Mouse (Mus musculus): Measurements from ENCODE around the gene Als2cr12. TPM values are rescaled to one million over a fixed set of nuclear protein-coding genes. Genes with fewer than 3 reads are reported as not detected.

The Als2cr12 gene
- polyA plus RNA-seq, 1 experiment = 0.16 TPM

DNA sequence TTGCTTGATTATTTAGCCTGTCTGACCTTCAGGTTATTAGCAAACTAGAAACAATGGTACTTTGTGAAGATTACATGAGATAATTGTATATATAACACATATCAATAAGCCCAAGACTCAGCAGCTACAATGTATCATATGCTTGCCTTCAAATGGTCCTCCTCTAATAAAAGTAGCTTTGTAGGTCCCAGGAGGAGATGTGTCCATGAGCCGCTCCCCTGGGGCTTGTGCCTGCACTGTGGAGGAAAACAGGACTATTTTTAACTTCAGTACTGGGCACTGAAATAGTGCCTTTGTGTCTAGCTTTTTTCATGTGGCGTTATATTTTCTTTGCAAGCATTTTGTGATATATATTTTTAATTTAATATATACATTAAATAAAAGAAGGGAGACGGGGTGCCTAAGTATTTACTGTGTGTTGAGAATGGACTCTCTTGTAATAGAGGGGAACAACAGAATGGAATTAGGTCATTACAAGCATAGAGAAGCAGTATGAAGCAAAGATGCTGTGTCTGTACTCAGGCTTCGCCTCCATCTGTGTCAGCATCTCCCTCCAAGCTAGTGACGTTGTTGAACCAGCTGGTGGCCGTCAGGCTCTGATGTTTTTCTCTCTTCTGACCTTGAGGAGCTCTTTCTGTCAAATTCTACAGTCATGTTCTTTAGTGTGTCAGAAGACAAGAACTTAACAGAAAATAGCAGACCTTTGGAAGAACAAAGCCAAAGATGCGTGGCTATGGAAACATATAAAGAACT lies 73.6 kb downstream of the Als2cr12 start:
- DNase-seq = no peak
- 91% methylated on average over 7 of the region's 7 CpGs for WGBS
- Histone ChIP-seq H3K36me3 (ENCODE audit: control insufficient read depth, insufficient read depth, low read length) (no peaks in the 10 kb centered on the region), H3K27ac (ENCODE audit: control insufficient read depth, insufficient read depth, low read length) (no peak overlapping the region), H3K4me1 (replicated peaks; ENCODE audit: control insufficient read depth, insufficient read depth, low read length) (no peaks in the 10 kb centered on the region), H3K4me3 (ENCODE audit: control insufficient read depth, insufficient read depth, low read length) (no peak overlapping the region), H3K27me3 (ENCODE audit: control insufficient read depth, insufficient read depth, low read length) (no peaks in the 10 kb centered on the region)
- TF ChIP-seq CTCF (IDR thresholded peaks at IDR 0.05; ENCODE audit: borderline replicate concordance, control insufficient read depth, extremely low read depth, insufficient read depth, low read length, poor library complexity) (no peak), POLR2A (IDR thresholded peaks at IDR 0.05; ENCODE audit: control insufficient read depth, extremely low read depth, insufficient read depth, low read length, poor library complexity) (no peak)

DNA sequence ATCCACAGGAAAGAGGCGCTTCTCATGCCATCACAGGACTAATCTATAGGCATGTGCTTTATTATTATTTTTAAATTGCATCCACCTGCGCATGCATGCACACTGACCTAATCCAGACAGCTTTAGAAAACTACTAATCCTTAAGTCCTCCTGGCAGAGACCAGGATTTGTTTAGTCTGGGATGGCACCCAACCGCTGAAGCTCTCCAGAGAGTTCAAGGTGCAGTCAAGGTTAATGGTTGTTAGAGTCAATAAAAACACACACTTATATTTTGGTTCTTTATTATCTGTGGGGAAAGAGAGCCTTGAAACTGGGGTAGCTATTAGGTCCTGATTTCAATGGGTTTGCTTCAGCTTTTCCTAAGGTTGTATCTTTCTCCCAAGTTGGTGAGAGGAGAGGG lies 74.5 kb downstream of the Als2cr12 start:
- no peak overlapping the region for H3K4me3 ChIP-seq (ENCODE audit: control insufficient read depth, insufficient read depth, low read length)
- no peak for DNase-seq
- no peaks in the 10 kb centered on the region for H3K36me3 ChIP-seq (ENCODE audit: control insufficient read depth, insufficient read depth, low read length)
- WGBS = 96% methylated on average over 3 of the region's 3 CpGs
- H3K27ac ChIP-seq (ENCODE audit: control insufficient read depth, insufficient read depth, low read length) = no peak overlapping the region
- no peaks in the 10 kb centered on the region for H3K4me1 ChIP-seq (replicated peaks; ENCODE audit: control insufficient read depth, insufficient read depth, low read length)
- TF ChIP-seq POLR2A (IDR thresholded peaks at IDR 0.05; ENCODE audit: control insufficient read depth, extremely low read depth, insufficient read depth, low read length, poor library complexity) = no peak
- no peak for TF ChIP-seq CTCF (IDR thresholded peaks at IDR 0.05; ENCODE audit: borderline replicate concordance, control insufficient read depth, extremely low read depth, insufficient read depth, low read length, poor library complexity)
- no peaks in the 10 kb centered on the region for H3K27me3 ChIP-seq (ENCODE audit: control insufficient read depth, insufficient read depth, low read length)

DNA sequence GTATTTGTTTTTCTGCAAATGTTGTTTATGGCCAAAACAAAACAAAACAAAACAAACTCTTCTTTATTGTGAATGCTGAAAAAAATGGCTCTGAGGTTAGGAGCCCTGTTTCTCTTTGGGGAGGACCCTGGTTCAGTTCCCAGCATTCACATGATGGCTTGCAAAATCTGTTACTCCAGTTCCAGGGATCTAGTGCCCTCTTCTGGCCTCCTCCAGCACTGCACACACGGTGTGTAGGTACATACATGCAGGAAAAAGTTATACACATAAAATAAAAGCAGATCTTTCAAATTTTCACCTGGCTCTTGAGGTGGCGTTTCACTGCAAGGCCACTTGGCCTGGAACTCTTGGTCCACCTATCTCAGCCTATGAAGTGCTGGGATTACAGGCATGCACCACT lies 77.0 kb downstream of the Als2cr12 start:
- Histone ChIP-seq H3K4me3 (ENCODE audit: control insufficient read depth, insufficient read depth, low read length) (no peak overlapping the region), H3K36me3 (ENCODE audit: control insufficient read depth, insufficient read depth, low read length) (no peaks in the 10 kb centered on the region), H3K27ac (ENCODE audit: control insufficient read depth, insufficient read depth, low read length) (no peak overlapping the region), H3K4me1 (replicated peaks; ENCODE audit: control insufficient read depth, insufficient read depth, low read length) (no peaks in the 10 kb centered on the region), H3K27me3 (ENCODE audit: control insufficient read depth, insufficient read depth, low read length) (no peaks in the 10 kb centered on the region)
- no peak for TF ChIP-seq CTCF (IDR thresholded peaks at IDR 0.05; ENCODE audit: borderline replicate concordance, control insufficient read depth, extremely low read depth, insufficient read depth, low read length, poor library complexity)
- no peak for TF ChIP-seq POLR2A (IDR thresholded peaks at IDR 0.05; ENCODE audit: control insufficient read depth, extremely low read depth, insufficient read depth, low read length, poor library complexity)
- 88% methylated on average over 2 of the region's 2 CpGs for WGBS
- no peak for DNase-seq

DNA sequence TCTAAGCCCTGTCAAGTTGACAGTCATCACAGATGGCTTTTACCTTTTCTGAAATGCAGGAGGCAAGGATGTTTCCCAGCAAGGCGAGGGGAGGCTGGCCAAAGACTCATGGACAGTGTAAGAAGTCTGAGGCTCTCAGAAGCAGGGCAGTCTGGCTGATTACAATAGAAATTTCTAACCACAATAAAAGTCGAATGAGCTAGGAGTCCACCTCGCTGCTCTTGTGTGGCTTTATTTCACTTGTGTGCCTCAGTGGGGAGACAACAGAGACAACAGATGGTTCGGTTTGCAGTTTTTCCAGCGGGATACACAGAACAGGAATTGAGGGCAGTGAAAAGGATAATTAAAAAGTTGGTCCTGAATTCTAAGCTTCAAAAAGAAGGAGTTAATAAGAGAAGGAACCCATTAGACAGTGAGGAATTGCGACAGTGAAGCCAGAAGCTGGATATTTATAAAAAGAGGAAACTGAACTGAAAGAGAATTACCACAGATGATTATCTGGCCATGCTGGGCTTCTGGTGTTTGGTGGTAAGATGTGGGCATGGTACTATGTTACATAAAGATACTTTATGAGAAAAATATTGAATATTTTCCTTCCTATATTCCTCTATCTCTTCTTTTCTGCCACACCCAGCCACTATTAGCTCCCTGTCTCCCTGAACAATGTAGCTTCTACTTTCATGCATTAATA lies 77.7 kb downstream of the Als2cr12 start:
- WGBS = 15% methylated on average over 6 of the region's 6 CpGs
- Histone ChIP-seq H3K27ac (ENCODE audit: control insufficient read depth, insufficient read depth, low read length) (no peak overlapping the region), H3K27me3 (ENCODE audit: control insufficient read depth, insufficient read depth, low read length) (no peaks in the 10 kb centered on the region), H3K4me3 (ENCODE audit: control insufficient read depth, insufficient read depth, low read length) (no peak overlapping the region), H3K36me3 (ENCODE audit: control insufficient read depth, insufficient read depth, low read length) (no peaks in the 10 kb centered on the region), H3K4me1 (replicated peaks; ENCODE audit: control insufficient read depth, insufficient read depth, low read length) (no peaks in the 10 kb centered on the region)
- DNase-seq = no peak
- no peak for TF ChIP-seq CTCF (IDR thresholded peaks at IDR 0.05; ENCODE audit: borderline replicate concordance, control insufficient read depth, extremely low read depth, insufficient read depth, low read length, poor library complexity)
- TF ChIP-seq POLR2A (IDR thresholded peaks at IDR 0.05; ENCODE audit: control insufficient read depth, extremely low read depth, insufficient read depth, low read length, poor library complexity) = no peak

DNA sequence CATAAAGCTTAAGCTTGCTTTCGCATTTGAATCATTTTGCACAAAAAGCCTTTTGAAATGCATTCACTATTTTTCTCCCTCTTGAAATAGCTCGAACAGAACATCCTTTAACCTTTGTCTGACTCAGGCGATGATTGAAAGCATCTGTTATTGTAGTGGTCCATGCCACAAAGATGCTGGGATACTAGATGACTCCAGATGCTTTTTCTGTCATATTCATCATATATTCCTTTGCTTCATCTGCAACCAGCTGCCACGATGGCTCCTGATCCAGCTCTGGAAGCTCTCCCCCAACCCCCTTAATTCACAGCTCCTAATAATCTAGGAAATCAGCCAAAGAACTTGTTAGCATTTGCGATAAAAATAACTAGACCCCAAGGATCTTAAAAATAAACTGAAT lies 78.7 kb downstream of the Als2cr12 start:
- WGBS = 90% methylated on average over 5 of the region's 5 CpGs
- Histone ChIP-seq H3K27ac (ENCODE audit: control insufficient read depth, insufficient read depth, low read length) (no peak overlapping the region), H3K27me3 (ENCODE audit: control insufficient read depth, insufficient read depth, low read length) (no peaks in the 10 kb centered on the region), H3K36me3 (ENCODE audit: control insufficient read depth, insufficient read depth, low read length) (no peaks in the 10 kb centered on the region), H3K4me1 (replicated peaks; ENCODE audit: control insufficient read depth, insufficient read depth, low read length) (no peaks in the 10 kb centered on the region), H3K4me3 (ENCODE audit: control insufficient read depth, insufficient read depth, low read length) (no peak overlapping the region)
- TF ChIP-seq CTCF (IDR thresholded peaks at IDR 0.05; ENCODE audit: borderline replicate concordance, control insufficient read depth, extremely low read depth, insufficient read depth, low read length, poor library complexity) (no peak), POLR2A (IDR thresholded peaks at IDR 0.05; ENCODE audit: control insufficient read depth, extremely low read depth, insufficient read depth, low read length, poor library complexity) (no peak)
- no peak for DNase-seq

DNA sequence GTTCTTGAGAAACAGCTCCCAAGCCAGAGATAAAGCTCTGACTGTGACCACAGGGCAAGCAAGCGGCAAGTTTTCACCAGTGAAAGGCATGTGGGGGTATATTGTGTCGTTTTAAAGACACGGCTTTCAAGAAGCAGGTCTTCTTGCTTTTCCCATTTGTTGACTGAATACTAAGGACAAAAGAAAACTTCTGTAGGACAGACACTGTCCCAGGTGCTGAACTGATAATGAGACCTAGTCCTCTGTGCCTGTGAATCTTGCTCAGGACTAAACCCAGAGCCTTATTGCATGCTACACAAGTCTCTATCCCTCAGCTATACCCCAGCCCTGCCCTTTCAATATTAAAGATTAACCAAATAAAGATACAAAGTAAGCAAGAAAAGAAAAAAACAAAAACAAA lies 79.6 kb downstream of the Als2cr12 start:
- 95% methylated on average over 3 of the region's 3 CpGs for WGBS
- H3K27me3 ChIP-seq (ENCODE audit: control insufficient read depth, insufficient read depth, low read length) = no peaks in the 10 kb centered on the region
- no peak overlapping the region for H3K4me3 ChIP-seq (ENCODE audit: control insufficient read depth, insufficient read depth, low read length)
- no peak overlapping the region for H3K27ac ChIP-seq (ENCODE audit: control insufficient read depth, insufficient read depth, low read length)
- DNase-seq = no peak
- TF ChIP-seq CTCF (IDR thresholded peaks at IDR 0.05; ENCODE audit: borderline replicate concordance, control insufficient read depth, extremely low read depth, insufficient read depth, low read length, poor library complexity) = no peak
- TF ChIP-seq POLR2A (IDR thresholded peaks at IDR 0.05; ENCODE audit: control insufficient read depth, extremely low read depth, insufficient read depth, low read length, poor library complexity) = no peak
- no peaks in the 10 kb centered on the region for H3K36me3 ChIP-seq (ENCODE audit: control insufficient read depth, insufficient read depth, low read length)
- no peaks in the 10 kb centered on the region for H3K4me1 ChIP-seq (replicated peaks; ENCODE audit: control insufficient read depth, insufficient read depth, low read length)

All from thymus, adult 2 months (tissue).